Mouse (Mus musculus) heart, postnatal 0 days (tissue): ENCODE results near the gene Gm4513.
"Not testable (repeated sequence)": the region's sequence is repeated elsewhere in the genome, so short reads cannot be mapped to it uniquely, and the experiment has no call there.

Experiments
- CTCF ChIP-seq: IDR thresholded peaks from 2 replicates; pipeline ENCODE4 v1.5.1; 2016; ENCODE audit warnings: antibody characterized with exemption, control low read depth, low read depth
- EP300 ChIP-seq: IDR thresholded peaks from 2 replicates; pipeline ENCODE4 v1.6.1; 2016; ENCODE audit warnings: antibody characterized with exemption, low read depth

- not testable (repeated sequence) for TF ChIP-seq CTCF, EP300
These were observed 53.2 kb downstream of the Gm4513 start, which contains the start of gene Gm5726 for GRCm38 (mm10) chr7:20545657-20546056.
